Mouse (Mus musculus): ENCODE data around the gene Anks1. TPM values are rescaled to one million over a fixed set of nuclear protein-coding genes. Genes with fewer than 3 reads are reported as not detected.
A peak's percentile ranks its signal among the peaks of the same experiment; 100 is the strongest.

Gene Anks1
- polyA plus RNA-seq, 1 experiment from 2014 or later = 15.5 TPM

DNA sequence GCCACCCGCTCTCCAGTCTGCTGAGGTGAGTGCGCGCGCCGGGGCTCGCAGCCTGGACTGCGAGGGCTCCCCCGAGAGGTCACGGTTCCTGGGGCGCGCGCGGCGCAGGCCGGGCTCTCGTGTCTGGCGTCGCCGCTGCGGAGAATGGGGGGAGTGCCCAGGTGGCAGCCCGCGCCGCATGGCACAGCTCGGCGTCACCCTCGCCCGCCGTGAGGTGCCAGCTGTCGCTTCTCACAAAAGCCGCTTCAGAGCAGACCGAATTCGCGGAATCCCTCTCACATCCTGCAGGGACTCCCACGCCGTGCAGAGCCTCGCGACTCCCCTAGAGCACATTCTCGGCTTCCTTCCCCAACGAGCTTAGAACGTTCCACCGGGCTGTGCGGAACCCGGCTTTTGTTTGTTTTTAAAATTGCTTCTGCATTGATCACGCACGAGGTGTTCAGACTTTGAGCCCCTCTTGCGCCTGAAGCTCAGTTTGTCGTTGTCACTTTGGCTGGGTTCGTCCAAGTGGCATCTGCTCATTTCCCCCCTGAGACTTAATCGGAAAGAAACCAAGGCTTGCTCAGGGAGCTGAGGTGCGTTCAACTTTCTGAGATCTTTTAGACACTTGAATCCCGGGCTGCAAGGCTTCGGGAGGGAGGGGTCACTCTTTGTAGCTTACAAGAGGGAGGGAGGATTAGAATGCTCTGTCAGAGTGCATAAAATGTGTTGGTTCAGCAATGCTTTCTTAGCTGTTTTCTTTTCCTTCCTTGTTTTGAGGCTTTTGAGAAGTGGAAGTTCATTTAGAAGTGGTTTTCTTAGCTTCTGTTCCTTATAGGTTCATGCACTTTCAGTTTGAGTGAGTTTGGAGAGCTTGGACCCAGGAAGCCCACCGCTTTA lies 755 bp downstream of the Anks1 start, which contains the start of gene Taf11:
TSS of gene Taf11 (minus strand) at position 223 of the 879 bp plus-strand sequence.
- peaks cover 27% of the 10 kb centered on the region for H3K36me3 ChIP-seq
- 2% methylated on average over 53 of the region's 53 CpGs for WGBS
- DNase-seq (ENCODE audit: low spot score) = no peak
- H3K4me1 ChIP-seq = peaks cover 31% of the 10 kb centered on the region
- H3K27me3 ChIP-seq (ENCODE audit: low read depth, poor library complexity, severe bottlenecking) = no peaks in the 10 kb centered on the region
- H3K9me3 ChIP-seq (replicated peaks) = no peaks in the 10 kb centered on the region
- peak within 1 kb of the TSS; percentile 91 for H3K27ac ChIP-seq
- H3K4me3 ChIP-seq = peak within 1 kb of the TSS; percentile 93

DNA sequence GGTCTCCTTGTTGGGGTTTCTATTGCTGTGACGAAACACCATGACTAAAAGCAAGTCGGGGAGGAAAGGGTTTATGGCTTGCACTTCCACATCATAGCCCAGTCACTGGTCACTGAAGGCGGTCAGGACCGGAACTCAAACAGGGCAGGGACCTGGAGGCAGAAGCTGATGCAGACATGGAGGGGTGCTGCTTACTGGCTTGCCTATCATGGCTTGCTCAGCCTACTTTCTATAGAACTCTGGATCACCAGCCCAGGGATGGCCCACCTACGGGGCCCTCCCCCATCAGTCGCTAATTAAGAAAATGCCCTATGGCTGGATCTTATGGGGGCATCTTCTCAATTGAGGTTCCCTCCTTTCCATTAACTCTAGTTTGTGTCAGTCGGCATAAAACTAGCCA lies 2.3 kb downstream of the Anks1 start:
- no peak for DNase-seq (ENCODE audit: low spot score)
- no peaks in the 10 kb centered on the region for H3K9me3 ChIP-seq (replicated peaks)
- no peaks in the 10 kb centered on the region for H3K27me3 ChIP-seq (ENCODE audit: low read depth, poor library complexity, severe bottlenecking)
- peaks cover 29% of the 10 kb centered on the region for H3K4me1 ChIP-seq
- peaks cover 22% of the 10 kb centered on the region for H3K36me3 ChIP-seq
- H3K4me3 ChIP-seq = no peak overlapping the region
- 85% methylated on average over 7 of the region's 7 CpGs for WGBS
- H3K27ac ChIP-seq = no peak overlapping the region

DNA sequence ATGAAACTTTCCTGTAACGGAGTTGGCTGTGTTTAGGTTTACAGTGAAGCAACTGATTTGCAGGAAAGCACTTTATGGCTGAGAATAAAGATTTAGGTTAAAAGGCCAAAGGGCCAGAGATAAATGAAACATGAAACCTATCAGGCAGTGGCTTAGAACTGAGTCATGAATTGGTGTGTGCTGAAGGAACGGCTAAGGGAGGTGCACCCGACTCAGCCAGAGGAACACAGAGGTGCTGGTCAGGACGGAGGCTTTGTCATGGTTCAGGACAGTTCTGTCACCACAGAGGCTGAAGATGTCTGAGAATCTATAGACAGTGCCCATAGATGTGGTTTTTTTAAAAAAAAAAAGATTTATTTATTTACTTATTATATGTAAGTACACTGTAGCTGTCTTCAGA lies 5.6 kb downstream of the Anks1 start:
- Histone ChIP-seq H3K4me1 (peaks cover 28% of the 10 kb centered on the region), H3K4me3 (no peak overlapping the region), H3K9me3 (replicated peaks) (no peaks in the 10 kb centered on the region), H3K27ac (no peak overlapping the region), H3K36me3 (peaks cover 22% of the 10 kb centered on the region), H3K27me3 (ENCODE audit: low read depth, poor library complexity, severe bottlenecking) (no peaks in the 10 kb centered on the region)
- 84% methylated on average over 4 of the region's 4 CpGs for WGBS
- no peak for DNase-seq (ENCODE audit: low spot score)

DNA sequence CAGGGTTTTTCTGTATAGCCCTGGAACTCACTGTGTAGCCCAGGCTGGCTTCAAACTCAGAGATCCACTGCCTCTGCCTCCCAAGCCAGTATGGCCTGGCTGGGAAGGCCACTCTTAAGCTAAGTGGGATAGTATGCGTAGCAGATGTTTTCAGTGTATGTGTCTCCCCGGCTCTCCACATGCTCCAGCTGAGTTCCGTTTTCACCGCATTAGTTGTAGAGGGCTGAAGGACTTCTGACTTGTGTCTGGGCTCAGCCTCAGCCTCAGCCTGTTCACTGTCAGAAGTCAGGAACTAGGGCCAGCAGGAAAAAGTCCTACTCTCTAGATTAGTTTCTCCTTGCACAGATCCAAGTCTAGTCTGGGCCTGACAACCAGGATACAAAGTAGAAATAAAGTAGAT lies 7.3 kb downstream of the Anks1 start:
- Histone ChIP-seq H3K27me3 (ENCODE audit: low read depth, poor library complexity, severe bottlenecking) (no peaks in the 10 kb centered on the region), H3K4me1 (peaks cover 13% of the 10 kb centered on the region), H3K36me3 (peaks cover 22% of the 10 kb centered on the region), H3K27ac (no peak overlapping the region), H3K4me3 (no peak overlapping the region), H3K9me3 (replicated peaks) (no peaks in the 10 kb centered on the region)
- DNase-seq (ENCODE audit: low spot score) = no peak
- 84% methylated on average over 4 of the region's 4 CpGs for WGBS

DNA sequence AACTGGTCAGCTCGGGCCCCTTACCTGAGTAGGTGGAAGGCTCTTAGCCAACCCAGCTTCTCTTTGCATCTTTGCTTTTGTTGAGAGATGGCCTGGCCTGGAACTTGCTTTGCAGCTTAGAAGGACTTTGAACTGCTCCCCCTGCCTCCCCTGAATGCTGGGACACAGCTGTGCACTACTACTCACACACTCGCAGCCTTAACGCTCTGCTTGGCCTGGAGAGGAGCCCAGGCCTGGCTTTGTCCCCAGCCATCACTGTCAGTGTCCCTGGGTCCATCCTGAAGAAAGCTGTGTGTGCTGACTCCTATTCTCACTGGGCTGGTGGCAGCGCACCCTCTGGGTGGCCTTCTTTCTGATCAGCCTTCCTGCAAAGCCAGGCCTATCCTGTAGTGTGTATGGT lies 11.6 kb downstream of the Anks1 start:
- H3K4me3 ChIP-seq = no peak overlapping the region
- 0 out of 2 replicates have a peak, but pooled peaks cover under 1% of the 10 kb centered on the region for H3K36me3 ChIP-seq
- WGBS = 88% methylated on average over 4 of the region's 4 CpGs
- no peaks in the 10 kb centered on the region for H3K9me3 ChIP-seq (replicated peaks)
- peaks cover 20% of the 10 kb centered on the region for H3K4me1 ChIP-seq
- no peak overlapping the region for H3K27ac ChIP-seq
- no peaks in the 10 kb centered on the region for H3K27me3 ChIP-seq (ENCODE audit: low read depth, poor library complexity, severe bottlenecking)
- no peak for DNase-seq (ENCODE audit: low spot score)

DNA sequence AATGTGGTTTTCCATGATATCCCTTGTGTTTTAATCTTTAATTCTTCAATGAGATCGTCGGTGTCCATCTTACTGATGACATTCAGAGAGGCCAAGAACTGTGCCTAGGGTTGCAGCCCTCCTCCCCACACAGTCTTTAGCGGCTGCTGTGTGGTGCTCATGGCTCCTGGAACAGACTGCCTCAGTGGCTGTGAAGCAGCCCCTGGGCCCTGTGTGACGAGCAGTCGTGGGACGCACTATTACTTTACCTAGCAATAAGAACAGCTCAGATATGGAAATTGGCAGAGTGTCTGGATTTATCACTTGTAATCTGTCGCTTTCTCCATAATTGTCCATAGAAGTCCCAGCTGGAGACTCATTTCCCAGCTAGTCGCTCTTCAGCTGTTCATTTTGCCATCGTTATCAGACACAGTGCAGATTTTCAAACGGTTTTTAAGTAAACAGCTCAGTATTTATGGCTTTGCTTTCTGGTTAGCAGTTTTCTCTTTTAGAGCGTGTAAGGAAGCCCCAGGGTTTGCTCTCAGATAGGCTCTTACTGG lies 13.1 kb downstream of the Anks1 start:
- WGBS = 85% methylated on average over 11 of the region's 11 CpGs
- Histone ChIP-seq H3K9me3 (replicated peaks) (no peaks in the 10 kb centered on the region), H3K27ac (no peak overlapping the region), H3K4me3 (no peak overlapping the region), H3K4me1 (peaks cover 26% of the 10 kb centered on the region), H3K36me3 (0 out of 2 replicates have a peak, but pooled peaks cover 2% of the 10 kb centered on the region), H3K27me3 (ENCODE audit: low read depth, poor library complexity, severe bottlenecking) (no peaks in the 10 kb centered on the region)
- DNase-seq (ENCODE audit: low spot score) = no peak

DNA sequence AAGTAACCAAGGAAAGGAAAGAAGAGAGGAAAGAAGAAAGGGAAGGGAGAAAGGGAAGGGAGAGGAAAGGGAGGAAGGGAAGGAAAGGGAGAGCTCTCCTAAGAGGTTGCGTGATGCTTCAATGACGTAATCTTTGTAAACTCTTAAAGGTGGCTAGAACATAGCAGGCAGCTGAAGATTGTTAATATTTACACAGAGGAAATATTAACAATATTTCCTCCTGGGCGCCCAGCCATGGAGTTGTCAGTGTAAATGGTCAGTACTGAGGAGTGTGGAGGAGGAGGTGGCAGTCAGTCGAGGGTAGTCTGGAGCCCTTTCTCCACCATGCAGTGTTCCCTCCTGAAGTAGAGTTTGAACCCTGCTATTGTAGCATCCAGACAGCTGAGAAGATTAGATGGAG lies 15.9 kb downstream of the Anks1 start:
- peaks cover 14% of the 10 kb centered on the region for H3K36me3 ChIP-seq
- H3K9me3 ChIP-seq (replicated peaks) = no peaks in the 10 kb centered on the region
- WGBS = 93% methylated on average over 4 of the region's 4 CpGs
- no peak overlapping the region for H3K4me3 ChIP-seq
- no peak overlapping the region for H3K27ac ChIP-seq
- peaks cover 17% of the 10 kb centered on the region for H3K4me1 ChIP-seq
- no peaks in the 10 kb centered on the region for H3K27me3 ChIP-seq (ENCODE audit: low read depth, poor library complexity, severe bottlenecking)
- DNase-seq (ENCODE audit: low spot score) = no peak

DNA sequence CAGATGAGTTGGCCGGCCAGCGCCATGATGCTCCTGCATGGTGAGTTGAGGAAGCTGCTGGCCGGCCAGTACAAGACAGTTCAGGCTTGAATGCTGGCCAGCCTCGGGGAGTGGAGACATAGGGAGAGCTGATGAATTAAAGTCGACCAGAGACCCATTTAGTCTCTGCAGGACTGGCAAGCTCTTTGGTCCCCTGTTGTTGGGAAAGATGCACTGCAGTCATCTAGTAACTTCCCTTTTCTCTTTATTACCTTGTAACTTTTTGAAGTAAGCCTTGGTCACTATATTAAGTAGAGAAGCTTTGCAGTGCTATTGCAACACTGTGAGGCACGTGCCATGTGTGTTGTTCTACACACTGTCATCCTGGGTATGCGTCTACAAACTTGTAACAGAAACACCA lies 16.4 kb downstream of the Anks1 start:
- H3K36me3 ChIP-seq = peaks cover 14% of the 10 kb centered on the region
- no peaks in the 10 kb centered on the region for H3K9me3 ChIP-seq (replicated peaks)
- no peaks in the 10 kb centered on the region for H3K27me3 ChIP-seq (ENCODE audit: low read depth, poor library complexity, severe bottlenecking)
- no peak for DNase-seq (ENCODE audit: low spot score)
- H3K4me1 ChIP-seq = peaks cover 17% of the 10 kb centered on the region
- no peak overlapping the region for H3K27ac ChIP-seq
- 80% methylated on average over 7 of the region's 7 CpGs for WGBS
- H3K4me3 ChIP-seq = no peak overlapping the region

DNA sequence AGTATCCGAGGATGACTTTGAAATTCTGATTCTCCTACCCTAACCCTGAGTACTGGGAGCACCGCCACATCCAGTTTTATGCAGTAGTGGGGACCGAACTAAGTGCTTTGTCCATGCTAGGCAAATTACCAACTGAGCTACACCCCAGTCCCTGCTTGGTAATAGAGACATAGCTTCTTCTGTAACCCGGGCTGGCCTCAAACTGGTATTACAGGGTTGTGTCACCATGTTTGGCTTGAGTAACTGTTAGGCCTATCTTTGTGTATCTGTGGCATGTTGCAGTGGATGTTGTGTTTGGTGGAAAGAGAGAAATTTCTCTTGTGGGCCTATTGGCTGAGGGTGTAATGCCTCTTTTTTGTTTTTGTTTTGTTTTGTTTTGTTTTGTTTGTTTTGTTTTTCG lies 21.2 kb downstream of the Anks1 start:
- DNase-seq (ENCODE audit: low spot score) = no peak
- Histone ChIP-seq H3K4me3 (no peak overlapping the region), H3K27ac (no peak overlapping the region), H3K4me1 (peaks cover 9% of the 10 kb centered on the region; the same call in 1 of the 2 replicates), H3K27me3 (ENCODE audit: low read depth, poor library complexity, severe bottlenecking) (no peaks in the 10 kb centered on the region), H3K36me3 (peaks cover 14% of the 10 kb centered on the region), H3K9me3 (replicated peaks) (no peaks in the 10 kb centered on the region)
- 94% methylated on average over 5 of the region's 5 CpGs for WGBS

DNA sequence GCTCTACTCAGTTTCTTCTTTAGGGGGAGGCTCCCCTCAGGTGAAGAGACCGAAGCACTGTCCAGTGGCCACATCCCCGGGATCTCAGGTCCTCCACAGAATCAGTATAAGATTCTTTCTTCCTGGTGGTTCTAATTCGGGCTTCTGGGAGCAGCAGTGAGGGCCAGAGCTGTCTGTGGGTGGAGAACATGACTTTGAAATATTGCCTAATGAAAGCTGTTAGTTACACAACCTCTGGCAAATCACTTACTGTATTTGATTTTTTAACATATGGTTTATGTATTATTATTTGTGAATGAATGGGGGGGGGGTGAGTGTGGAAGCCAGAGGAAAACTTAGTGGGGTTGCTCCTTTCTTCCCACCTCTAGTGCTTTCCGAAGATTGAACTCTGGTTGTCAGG lies 22.7 kb downstream of the Anks1 start:
- H3K27ac ChIP-seq = no peak overlapping the region
- peaks cover 5% of the 10 kb centered on the region for H3K4me1 ChIP-seq
- H3K9me3 ChIP-seq (replicated peaks) = no peaks in the 10 kb centered on the region
- 89% methylated on average over 4 of the region's 4 CpGs for WGBS
- no peak overlapping the region for H3K4me3 ChIP-seq
- no peak for DNase-seq (ENCODE audit: low spot score)
- H3K27me3 ChIP-seq (ENCODE audit: low read depth, poor library complexity, severe bottlenecking) = no peaks in the 10 kb centered on the region
- peaks cover 14% of the 10 kb centered on the region for H3K36me3 ChIP-seq

DNA sequence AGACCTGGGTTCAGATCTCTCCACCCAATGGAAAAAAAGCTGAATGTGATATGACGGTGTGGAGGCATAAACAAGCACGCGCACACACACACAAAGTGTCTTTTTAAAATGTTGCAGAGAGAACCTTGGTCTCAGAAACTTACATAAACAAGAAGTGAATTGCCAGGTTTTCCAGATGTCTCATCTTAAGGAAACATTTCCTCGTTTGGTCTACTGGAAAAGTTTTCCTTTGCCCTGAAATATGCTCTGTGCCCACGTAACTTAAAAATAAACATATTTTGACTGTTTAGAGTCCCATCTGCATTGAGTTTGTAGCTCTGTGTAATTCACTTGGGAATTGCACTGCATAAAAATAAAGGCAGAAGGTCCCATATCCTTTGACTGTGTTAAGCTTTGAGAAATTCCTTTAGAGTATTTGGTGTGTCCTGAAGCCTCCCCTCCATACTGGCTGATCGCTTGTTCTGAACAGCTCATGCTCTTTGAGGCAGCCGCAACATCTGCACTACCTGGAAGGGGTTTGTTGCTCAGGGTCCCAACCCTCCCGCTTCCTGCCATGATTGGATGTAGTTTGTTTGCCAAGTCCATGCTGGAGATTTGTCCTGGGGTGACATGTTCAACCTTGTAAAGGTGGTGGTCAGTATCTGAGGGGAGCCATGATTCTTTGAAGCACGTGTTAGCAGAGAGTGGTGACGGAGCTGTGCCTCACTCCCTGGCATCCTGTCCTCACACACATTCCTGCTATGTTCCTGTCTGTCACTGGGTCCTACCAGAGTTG lies 25.2 kb downstream of the Anks1 start:
- DNase-seq (ENCODE audit: low spot score) = no peak
- Histone ChIP-seq H3K4me3 (no peak overlapping the region), H3K27ac (no peak overlapping the region), H3K27me3 (ENCODE audit: low read depth, poor library complexity, severe bottlenecking) (no peaks in the 10 kb centered on the region), H3K9me3 (replicated peaks) (no peaks in the 10 kb centered on the region), H3K4me1 (peaks cover 30% of the 10 kb centered on the region), H3K36me3 (no peaks in the 10 kb centered on the region)
- WGBS = 95% methylated on average over 10 of the region's 10 CpGs

DNA sequence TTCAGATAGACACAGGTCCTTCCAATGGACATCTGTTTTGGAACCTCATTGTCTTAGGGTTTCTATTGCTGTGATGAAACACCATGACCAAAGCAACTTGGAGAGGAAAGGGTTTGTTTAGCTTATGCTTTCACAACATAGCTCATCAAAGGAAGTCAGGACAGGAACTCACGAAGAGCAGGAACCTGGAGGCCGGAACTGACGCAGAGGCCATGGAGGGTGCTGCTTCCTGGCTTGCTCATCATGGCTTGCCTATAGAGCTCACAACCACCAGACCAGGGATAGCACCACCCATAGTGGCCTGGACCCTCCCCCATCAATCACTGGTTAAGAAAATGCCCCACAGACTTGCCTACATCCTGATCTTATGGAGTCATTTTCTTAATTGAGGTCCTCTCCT lies 26.0 kb downstream of the Anks1 start:
- H3K9me3 ChIP-seq (replicated peaks) = no peaks in the 10 kb centered on the region
- 87% methylated on average over 3 of the region's 3 CpGs for WGBS
- H3K4me3 ChIP-seq = no peak overlapping the region
- peaks cover 38% of the 10 kb centered on the region for H3K4me1 ChIP-seq
- H3K27ac ChIP-seq = no peak overlapping the region
- no peaks in the 10 kb centered on the region for H3K27me3 ChIP-seq (ENCODE audit: low read depth, poor library complexity, severe bottlenecking)
- no peak for DNase-seq (ENCODE audit: low spot score)
- H3K36me3 ChIP-seq = no peaks in the 10 kb centered on the region
